Mouse (Mus musculus): Measurements from ENCODE around the gene Il4ra.

Gene Il4ra

GRCm38 (mm10) chr7:125551766-125552709 lies at the start of gene Il4ra:
TSS of gene Il4ra (plus strand) at chr7:125552120.
- DNase-seq (ENCODE audit: low spot score in 2 of 2), result peak; percentile 46 to 63

- DNase-seq (ENCODE audit: low spot score in 2 of 2), result no peak
These were observed 48.4 kb upstream of the Il4ra start for GRCm38 (mm10) chr7:125503374-125504092.

- no peak for DNase-seq (ENCODE audit: low spot score in 2 of 2)
These were observed 47.3 kb upstream of the Il4ra start for GRCm38 (mm10) chr7:125504618-125505017.

GRCm38 (mm10) chr7:125505568-125505967 lies 46.4 kb upstream of the Il4ra start:
- DNase-seq (ENCODE audit: low spot score in 2 of 2), result no peak

GRCm38 (mm10) chr7:125507279-125507678 lies 44.6 kb upstream of the Il4ra start:
- DNase-seq (ENCODE audit: low spot score in 2 of 2), result no peak

- no peak for DNase-seq (ENCODE audit: low spot score in 2 of 2)
These were observed 40.5 kb upstream of the Il4ra start for GRCm38 (mm10) chr7:125511432-125511831.

GRCm38 (mm10) chr7:125511852-125512251 lies 40.1 kb upstream of the Il4ra start:
- DNase-seq (ENCODE audit: low spot score in 2 of 2), result no peak

- DNase-seq (ENCODE audit: low spot score in 2 of 2), result no peak
These were observed 36.7 kb upstream of the Il4ra start for GRCm38 (mm10) chr7:125515081-125515853.

GRCm38 (mm10) chr7:125516723-125517122 lies 35.2 kb upstream of the Il4ra start:
- DNase-seq (ENCODE audit: low spot score in 2 of 2), result no peak

- no peak for DNase-seq (ENCODE audit: low spot score in 2 of 2)
These were observed 34.5 kb upstream of the Il4ra start for GRCm38 (mm10) chr7:125517470-125517869.

GRCm38 (mm10) chr7:125519715-125520114 lies 32.2 kb upstream of the Il4ra start:
- no peak for DNase-seq (ENCODE audit: low spot score in 2 of 2)

- DNase-seq (ENCODE audit: low spot score in 2 of 2), result no peak
These were observed 28.9 kb upstream of the Il4ra start for GRCm38 (mm10) chr7:125523051-125523450.

- DNase-seq (ENCODE audit: low spot score in 2 of 2), result no peak
These were observed 24.7 kb upstream of the Il4ra start for GRCm38 (mm10) chr7:125527186-125527585.

- no peak for DNase-seq (ENCODE audit: low spot score in 2 of 2)
These were observed 23.9 kb upstream of the Il4ra start for GRCm38 (mm10) chr7:125527901-125528580.

- no peak for DNase-seq (ENCODE audit: low spot score in 2 of 2)
These were observed 12.6 kb upstream of the Il4ra start for GRCm38 (mm10) chr7:125539351-125539750.

GRCm38 (mm10) chr7:125541026-125541425 lies 10.9 kb upstream of the Il4ra start:
- DNase-seq (ENCODE audit: low spot score in 2 of 2), result no peak

GRCm38 (mm10) chr7:125541821-125542220 lies 10.1 kb upstream of the Il4ra start:
- no peak for DNase-seq (ENCODE audit: low spot score in 2 of 2)

- no peak for DNase-seq (ENCODE audit: low spot score in 2 of 2)
These were observed 9.4 kb upstream of the Il4ra start for GRCm38 (mm10) chr7:125542335-125543050.

- DNase-seq (ENCODE audit: low spot score in 2 of 2), result no peak
These were observed 8.4 kb upstream of the Il4ra start for GRCm38 (mm10) chr7:125543497-125543896.

- no peak for DNase-seq (ENCODE audit: low spot score in 2 of 2)
These were observed 6.6 kb upstream of the Il4ra start for GRCm38 (mm10) chr7:125545331-125545730.

GRCm38 (mm10) chr7:125546727-125547126 lies 5.2 kb upstream of the Il4ra start:
- DNase-seq (ENCODE audit: low spot score in 2 of 2), result no peak
